Mouse (Mus musculus) right cerebral cortex, postnatal 14 days (tissue): Measurements from ENCODE around the gene 4930558C23Rik.
"Not testable (repeated sequence)": the region's sequence is repeated elsewhere in the genome, so short reads cannot be mapped to it uniquely, and the experiment has no call there.

Source experiments
- DNase-seq: peaks from one replicate; pipeline ENCODE4 v3.0.0; 2022

Gene 4930558C23Rik

GRCm38 (mm10) chr3:95370101-95370500 is 32.5 kb downstream of the 4930558C23Rik start:
- DNase-seq = no peak

GRCm38 (mm10) chr3:95360276-95360675 is 42.4 kb downstream of the 4930558C23Rik start:
- DNase-seq = not testable (repeated sequence)

GRCm38 (mm10) chr3:95357746-95358145 is 44.9 kb downstream of the 4930558C23Rik start:
- no peak for DNase-seq

GRCm38 (mm10) chr3:95356701-95357449 is 45.8 kb downstream of the 4930558C23Rik start, which contains the start of gene Setdb1:
TSS of gene Setdb1 (minus strand) at chr3:95357202.
- peak; percentile 97 for DNase-seq

GRCm38 (mm10) chr3:95355911-95356544 is 46.6 kb downstream of the 4930558C23Rik start:
- DNase-seq = not testable (repeated sequence)

DNA sequence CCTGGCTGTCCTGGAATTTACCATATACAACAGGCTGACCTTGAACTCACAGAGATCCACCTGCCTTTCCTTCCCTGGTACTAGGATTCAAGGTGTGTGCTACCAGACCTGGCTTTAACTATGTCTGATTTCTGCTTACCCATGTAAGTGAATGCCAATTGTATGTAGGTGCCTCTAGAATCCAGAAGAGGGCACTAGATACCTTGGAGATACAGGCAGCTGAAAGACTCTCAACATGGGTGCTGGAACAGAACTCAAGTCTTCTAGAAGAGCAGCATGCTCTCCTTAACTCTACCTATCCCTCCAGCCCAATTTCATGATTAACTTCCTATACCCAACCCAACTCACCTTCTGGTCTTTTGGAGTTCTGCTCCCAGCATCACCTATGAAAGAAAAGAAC is 53.1 kb downstream of the 4930558C23Rik start:
- no peak for DNase-seq

GRCm38 (mm10) chr3:95348343-95348742 is 54.3 kb downstream of the 4930558C23Rik start:
- not testable (repeated sequence) for DNase-seq

- DNase-seq = no peak
Measured at GRCm38 (mm10) chr3:95346454-95346853, 56.2 kb downstream of the 4930558C23Rik start.

GRCm38 (mm10) chr3:95343356-95344000 is 59.2 kb downstream of the 4930558C23Rik start:
- not testable (repeated sequence) for DNase-seq

- no peak for DNase-seq
Measured at GRCm38 (mm10) chr3:95338251-95338650, 64.4 kb downstream of the 4930558C23Rik start.

DNA sequence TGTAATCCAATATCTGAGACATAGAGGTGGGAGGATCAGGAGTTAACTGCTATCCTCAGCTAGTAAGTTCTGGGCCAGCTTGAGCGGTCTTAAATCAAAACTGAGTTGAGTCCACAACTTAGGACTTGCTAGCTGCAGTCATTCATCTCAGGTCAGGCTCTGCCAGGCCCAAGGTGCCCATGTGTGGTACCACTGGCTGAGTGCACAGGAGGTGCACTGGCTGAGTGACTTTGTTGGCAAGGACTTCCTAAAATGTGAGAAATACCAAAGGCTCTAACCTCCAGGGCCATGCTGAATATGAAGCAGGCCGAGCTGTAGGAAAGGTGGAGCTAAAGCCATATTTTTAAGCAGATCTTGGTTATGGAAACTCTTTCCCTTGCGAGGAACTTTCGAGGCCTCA is 65.3 kb downstream of the 4930558C23Rik start:
- no peak for DNase-seq
